ENCODE assay signal across 18 mouse cellular contexts in the genomic region with DNA sequence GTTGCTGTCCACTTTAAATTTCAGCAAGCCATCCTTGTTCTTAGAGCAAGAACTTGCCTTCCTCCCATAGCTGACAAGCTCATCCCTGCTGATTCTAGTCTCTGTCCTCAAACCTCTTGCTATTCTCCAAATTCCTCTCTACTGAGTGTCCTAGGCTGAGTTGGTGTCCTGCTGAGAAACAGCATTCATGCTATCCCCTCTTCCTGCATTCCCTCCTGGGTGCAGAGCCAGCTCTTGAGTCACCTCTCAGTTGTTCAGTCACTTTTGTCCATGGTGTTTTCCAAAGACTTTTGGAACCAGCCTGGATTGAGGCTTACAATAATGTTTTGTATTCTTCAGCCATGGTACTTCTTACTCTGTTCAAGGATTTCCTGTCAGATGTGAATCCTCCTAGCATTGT.
"Had no signal": no experiment of that assay in that cellular context is flagged by ENCODE, and none has a peak within 500 bp of the region (broad histone marks: within the 10 kb centered on the region; RNA-seq: fewer than 3 reads in every experiment).

No protein-coding gene starts in this region.

- H3K4me3 ChIP-seq: lung, embryonic 15.5 days; megakaryocyte, embryonic 14.5 days; midbrain, embryonic 13.5 days; midbrain, embryonic 15.5 days; neural tube, embryonic 12.5 days had no signal

- H3K9me3 ChIP-seq: lung, embryonic 15.5 days; megakaryocyte, embryonic 14.5 days; midbrain, embryonic 13.5 days; midbrain, embryonic 15.5 days; neural tube, embryonic 12.5 days had no signal

- DNase-seq: liver, postnatal 0 days; lung, adult 2 months; retina, postnatal 1 day; right cerebral cortex, adult 18-20 months; right cerebral cortex, postnatal 25 days; right cerebral cortex, postnatal 4 days; spleen, adult 18-20 months; thymus, adult 18-20 months; thymus, postnatal 14 days; thymus, postnatal 36 days had no signal

- ATAC-seq: liver, postnatal 0 days; lung, postnatal 0 days; midbrain, embryonic 13.5 days; midbrain, embryonic 15.5 days had no signal

- H3K36me3 ChIP-seq: lung, embryonic 15.5 days; midbrain, embryonic 13.5 days; midbrain, embryonic 15.5 days; neural tube, embryonic 12.5 days had no signal

- H3K27ac ChIP-seq: lung, embryonic 15.5 days; macrophage; midbrain, embryonic 13.5 days; midbrain, embryonic 15.5 days; neural tube, embryonic 12.5 days had no signal

- H3K9ac ChIP-seq: liver, postnatal 0 days; lung, embryonic 15.5 days; midbrain, embryonic 13.5 days; midbrain, embryonic 15.5 days; neural tube, embryonic 12.5 days had no signal

- H3K4me1 ChIP-seq: lung, embryonic 15.5 days; midbrain, embryonic 13.5 days; midbrain, embryonic 15.5 days; neural tube, embryonic 12.5 days had no signal

- H3K4me2 ChIP-seq: lung, embryonic 15.5 days; midbrain, embryonic 11.5 days; midbrain, embryonic 13.5 days; midbrain, embryonic 15.5 days; neural tube, embryonic 12.5 days had no signal

- H3K27me3 ChIP-seq: lung, embryonic 15.5 days; megakaryocyte, embryonic 14.5 days; midbrain, embryonic 13.5 days; midbrain, embryonic 15.5 days; neural tube, embryonic 12.5 days had no signal
